Mouse (Mus musculus): ENCODE measurements around the gene Hmgcll1.

DNA sequence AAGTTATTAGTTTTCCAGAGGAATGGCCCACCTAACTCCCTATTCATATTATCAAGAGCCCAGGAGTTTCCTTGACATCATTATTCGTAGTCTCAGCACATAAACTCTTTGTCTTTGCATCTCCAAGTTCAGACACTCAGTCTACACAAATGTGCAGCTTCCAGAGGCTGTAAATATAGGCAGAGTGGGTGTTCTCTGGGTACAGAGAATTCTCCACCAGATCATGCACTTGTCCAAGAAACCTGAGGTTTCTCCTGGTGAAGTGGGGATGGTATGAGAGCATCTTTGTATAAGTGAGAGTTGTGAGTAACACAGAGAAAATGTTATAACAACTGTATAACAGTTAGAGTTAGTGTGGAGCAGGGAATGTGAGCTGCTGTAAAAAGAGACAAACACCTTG lies 114.7 kb downstream of the Hmgcll1 start:
- TF ChIP-seq POLR2A (IDR thresholded peaks at IDR 0.05; ENCODE audit: low read depth, low read length): no peak
- TF ChIP-seq CTCF (IDR thresholded peaks at IDR 0.05; ENCODE audit: extremely low read depth, insufficient read length, insufficient replicate concordance, low read depth, low read length): no peak
